Mouse (Mus musculus): ENCODE measurements around the gene Selplg.

GRCm38 (mm10) chr5:113812638-113813037 lies 19.8 kb downstream of the Selplg start:
- TF ChIP-seq CTCF (IDR thresholded peaks at IDR 0.05; ENCODE audit: low read depth), result no peak
- no peak for TF ChIP-seq EP300 (IDR thresholded peaks at IDR 0.05; ENCODE audit: low read depth)
